Mouse (Mus musculus): ENCODE measurements at regions not wholly inside any gene's neighbourhood (a gene's known extent, or its start where the extent isn't known, plus 50 kb on each side); places are given as distances from the start of the nearest gene placed in this dataset.
A peak's percentile ranks its signal among the peaks of the same experiment; 100 is the strongest.
"Not testable (repeated sequence)": the region's sequence is repeated elsewhere in the genome, so short reads cannot be mapped to it uniquely, and the experiment has no call there.

GRCm38 (mm10) chr3:111194541-111194940 is 943.7 kb upstream of the Prmt6 start:
- DNase-seq (ENCODE audit: low spot score in 2 of 2) = no peak

DNA sequence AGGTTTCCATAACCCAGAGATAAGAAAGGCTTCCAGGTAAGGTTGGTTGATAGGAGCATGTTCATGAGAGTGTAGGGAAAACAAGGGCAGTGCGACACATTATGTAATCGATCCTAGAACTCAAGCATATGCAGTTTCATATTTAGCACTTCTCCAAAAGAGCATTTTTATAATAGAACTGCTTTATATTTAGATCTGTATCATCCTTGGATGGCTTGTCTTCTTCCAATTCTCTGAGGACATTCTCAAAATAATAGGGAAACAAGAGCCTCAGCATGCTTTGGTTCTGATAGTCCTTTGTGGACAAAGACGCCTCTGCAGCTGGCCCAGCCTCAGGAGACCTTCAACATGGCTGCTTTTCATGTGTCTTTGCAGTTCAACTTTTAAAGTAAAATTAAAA is 915.9 kb upstream of the Prmt6 start:
- DNase-seq (ENCODE audit: low spot score in 2 of 2) = no peak

DNA sequence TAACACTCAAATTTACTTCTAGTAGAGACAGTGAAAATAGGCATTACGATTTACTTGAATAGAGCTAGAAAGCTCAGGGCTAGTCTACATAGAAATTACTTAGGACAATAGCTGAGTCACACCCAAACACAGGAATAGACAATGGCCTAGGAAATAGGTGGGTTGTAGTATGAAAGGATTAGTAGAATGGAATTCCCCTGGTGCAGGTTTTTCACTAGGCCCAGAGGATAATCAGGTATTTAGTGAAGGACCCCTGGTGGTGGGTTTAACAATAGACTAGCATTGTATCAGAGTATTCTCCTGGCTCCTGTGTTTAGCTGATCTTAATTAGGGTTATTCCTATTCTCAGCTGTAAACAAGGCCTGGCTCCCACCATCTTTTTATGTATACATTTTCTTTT is 890.4 kb upstream of the Prmt6 start:
- DNase-seq (ENCODE audit: low spot score in 2 of 2) = not testable (repeated sequence)

DNA sequence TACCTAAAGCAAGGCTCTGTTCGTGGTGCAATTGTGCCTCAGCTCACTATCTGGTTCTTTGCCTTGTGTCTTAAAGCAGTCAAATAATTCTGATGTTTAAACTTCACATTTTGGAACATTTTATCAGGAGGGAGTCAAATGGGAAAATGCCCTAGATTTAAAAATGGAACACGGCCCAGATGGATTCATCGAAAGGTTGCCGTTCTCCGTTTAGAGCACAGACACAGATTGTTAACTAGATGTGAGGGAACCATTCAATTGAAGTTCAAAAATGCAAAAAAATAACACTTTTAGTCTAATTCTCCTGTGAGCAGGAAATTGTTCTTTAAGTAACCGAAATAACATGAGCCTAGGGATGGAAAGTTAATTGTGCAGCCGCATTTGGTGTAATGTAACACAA is 858.2 kb upstream of the Prmt6 start:
- DNase-seq (ENCODE audit: low spot score in 2 of 2) = no peak

DNA sequence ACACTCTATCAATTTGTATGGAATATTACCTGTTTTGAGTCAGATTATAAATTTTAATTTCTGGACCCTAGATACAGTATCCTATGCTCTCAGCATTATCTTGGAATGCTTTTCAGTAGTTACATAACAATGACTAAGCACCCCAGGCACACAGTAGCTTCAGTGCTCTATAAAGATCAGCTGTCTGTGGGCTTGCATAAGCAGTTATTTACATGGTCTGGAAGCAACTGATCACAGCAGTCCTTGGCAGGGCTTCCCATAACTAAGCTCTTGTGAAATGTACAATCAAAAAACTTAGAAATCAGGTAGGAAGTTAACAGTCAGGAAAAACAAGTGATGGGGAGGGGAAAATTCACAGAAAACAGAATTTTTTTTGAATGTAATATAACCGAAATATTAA is 851.8 kb upstream of the Prmt6 start:
- DNase-seq (ENCODE audit: low spot score in 2 of 2) = no peak

DNA sequence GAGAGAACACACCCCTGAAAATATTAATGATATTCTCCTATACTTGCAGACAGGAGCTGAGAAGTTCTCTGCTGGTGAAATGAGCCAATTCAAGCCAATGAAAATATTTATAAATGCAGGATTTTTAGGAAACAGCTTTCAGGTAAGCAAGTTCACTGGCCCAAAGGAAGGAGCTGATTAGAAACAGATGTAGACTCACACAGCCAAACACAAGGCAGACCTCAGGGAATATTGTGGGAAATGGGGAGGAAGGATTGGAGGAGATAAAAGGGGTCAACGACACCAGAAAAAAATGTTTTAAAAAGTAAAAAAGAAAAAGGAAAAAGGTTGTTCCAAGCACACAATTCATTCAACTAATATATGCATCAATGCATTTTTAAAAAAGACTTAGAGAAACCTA is 823.5 kb upstream of the Prmt6 start:
- no peak for DNase-seq (ENCODE audit: low spot score in 2 of 2)

- no peak for DNase-seq (ENCODE audit: low spot score in 2 of 2)
Observed at GRCm38 (mm10) chr3:111070301-111070700, 819.5 kb upstream of the Prmt6 start.

GRCm38 (mm10) chr3:111069843-111070242 is 819.0 kb upstream of the Prmt6 start:
- no peak for DNase-seq (ENCODE audit: low spot score in 2 of 2)

- peak; percentile 52 to 53 for DNase-seq (ENCODE audit: low spot score in 2 of 2)
Observed at GRCm38 (mm10) chr3:111069156-111069555, 818.4 kb upstream of the Prmt6 start.

GRCm38 (mm10) chr3:111049638-111050037 is 798.8 kb upstream of the Prmt6 start:
- no peak for DNase-seq (ENCODE audit: low spot score in 2 of 2)
